Mouse (Mus musculus) heart, adult 2 months (tissue): ENCODE data around the gene Smim27. TPM values are rescaled to one million over a fixed set of nuclear protein-coding genes. Genes with fewer than 3 reads are reported as not detected.

Experiments used
- DNase-seq, 2 experiments: peaks; one replicate each; pipeline ENCODE4 v3.0.0; 2021
- H3K27ac ChIP-seq: fragments of 200-600 bp; 2 replicates; pipeline ENCODE4 v1.8.1; 2022
- H3K27me3 ChIP-seq: fragments of 200-500 bp; 2 replicates; pipeline ENCODE4 v1.6.1; 2012; ENCODE audit warnings: mild to moderate bottlenecking, low read length, inconsistent platforms, mixed read lengths; ENCODE audit not compliant: control insufficient read depth, insufficient read depth
- H3K36me3 ChIP-seq: fragments of 200-500 bp; 2 replicates; pipeline ENCODE4 v1.6.1; 2012; ENCODE audit warnings: low read length, inconsistent platforms; ENCODE audit not compliant: control insufficient read depth, insufficient read depth
- H3K4me1 ChIP-seq: fragments of 200-500 bp; 2 replicates; pipeline ENCODE4 v1.6.1; 2011; ENCODE audit warnings: low read length; ENCODE audit not compliant: control insufficient read depth, insufficient read depth
- H3K4me3 ChIP-seq: fragments of 200-600 bp; 2 replicates; pipeline ENCODE4 v1.8.1; 2022
- H3K79me2 ChIP-seq: fragments of 200-500 bp; replicated peaks from 2 replicates; pipeline ENCODE4 v1.6.1; 2012; ENCODE audit warnings: mild to moderate bottlenecking, inconsistent platforms, low read length, moderate library complexity, mixed read lengths; ENCODE audit not compliant: control insufficient read depth, insufficient read depth
- H3K9ac ChIP-seq: fragments of 200-500 bp; 2 replicates; pipeline ENCODE4 v1.6.1; 2012; ENCODE audit warnings: low read depth, mild to moderate bottlenecking, control low read depth, inconsistent platforms, low read length, mixed read lengths
- CTCF ChIP-seq: fragments of 200-600 bp; IDR thresholded peaks from 2 replicates; pipeline ENCODE4 v1.8.1; 2022; ENCODE audit warnings: antibody characterized with exemption, mild to moderate bottlenecking, moderate library complexity
- EP300 ChIP-seq: fragments of 200-500 bp; IDR thresholded peaks from 2 replicates; pipeline ENCODE4 v1.6.1; 2011; ENCODE audit warnings: low read depth, low read length, control low read depth; ENCODE audit not compliant: insufficient read depth
- POLR2A ChIP-seq: fragments of 200-500 bp; IDR thresholded peaks from 2 replicates; pipeline ENCODE4 v1.6.1; 2011; ENCODE audit warnings: mild to moderate bottlenecking, low read depth, low read length, control low read depth; ENCODE audit not compliant: insufficient read depth
- WGBS: fragments of 180-500 bp; shearing (Covaris S2); methylation state at CpG from one replicate; pipeline ENCODE4 v1.1.7; 2018; 5-methylcytosine and 5-hydroxymethylcytosine counted together
- intact Hi-C: fragments of 180-260 bp; cut with DNase I; formaldehyde crosslinking; loops from one replicate; pipeline ENCODE4 v1.15.1; 2025
- polyA plus RNA-seq: library from polyadenylated mRNA; depleted of rRNA; stranded (reverse); fragments of >200 nt; gene quantifications from 2 replicates; pipeline ENCODE4 v1.2.3, GENCODE M21; 2012
- total RNA-seq, 2 experiments: library from RNA; stranded (reverse); gene quantifications; 2 replicates each; pipeline ENCODE4 v1.2.3; 2021

Gene Smim27
- total and polyA plus RNA-seq, 3 experiments = 18.1 to 46.7 (median 42.6) TPM

DNA sequence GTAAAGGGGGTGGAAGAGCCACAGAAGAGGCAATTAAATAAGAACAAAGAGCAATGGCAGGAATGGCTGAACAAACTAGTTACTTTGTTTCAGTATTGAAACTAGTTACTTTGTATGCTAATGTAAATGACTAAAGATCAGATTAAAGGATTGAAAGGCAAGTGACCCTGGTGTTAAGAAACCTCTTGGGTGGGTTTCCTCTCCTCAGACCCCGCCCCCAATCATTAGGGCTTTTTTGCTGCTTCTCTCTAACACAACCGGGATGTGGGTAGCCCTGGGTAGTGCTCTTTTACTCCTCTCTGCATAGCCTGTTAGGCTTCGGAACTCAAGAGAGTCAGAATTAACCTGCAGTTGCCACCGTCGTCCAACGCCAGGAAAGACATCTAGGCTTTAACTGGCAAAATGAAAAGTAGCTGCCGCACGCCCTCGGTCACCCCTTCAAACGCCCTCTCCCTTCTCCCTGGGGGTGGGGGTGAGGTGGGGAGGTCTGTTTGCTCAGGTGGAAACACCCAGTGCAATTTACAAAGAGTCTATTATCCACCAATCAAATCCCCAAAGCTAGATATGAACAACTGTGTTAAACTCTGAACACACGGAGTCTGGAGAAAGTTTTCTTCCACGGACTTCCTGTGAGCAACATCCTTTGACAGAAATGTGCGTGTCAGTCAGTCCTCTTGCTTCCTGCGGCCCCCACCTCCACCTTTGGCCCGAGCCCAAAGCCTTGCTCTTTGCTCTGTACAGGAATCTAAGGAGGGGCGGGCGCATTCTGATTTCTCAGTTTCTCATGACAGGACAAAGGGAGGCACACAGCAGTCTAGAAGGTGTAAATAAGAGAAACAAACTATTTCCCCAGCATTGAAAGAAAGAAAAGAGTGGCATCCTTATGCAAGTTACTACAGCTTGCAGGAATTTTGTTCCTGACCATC lies 30.6 kb upstream of the Smim27 start:
- DNase-seq = peak; percentile 74 to 78
- TF ChIP-seq POLR2A = no peak
- no peak for TF ChIP-seq CTCF
- TF ChIP-seq EP300 = no peak
- Histone ChIP-seq H3K27ac (peak overlapping the region; percentile 89), H3K4me1 (peaks cover 3% of the 10 kb centered on the region), H3K79me2 (no peaks in the 10 kb centered on the region), H3K9ac (peak overlapping the region; percentile 81), H3K27me3 (no peaks in the 10 kb centered on the region), H3K36me3 (no peaks in the 10 kb centered on the region; the same call in 1 of the 2 replicates), H3K4me3 (peak overlapping the region; percentile 60)
- WGBS = 1% methylated on average over 17 of the region's 17 CpGs
- intact Hi-C loops = loop anchor here (2.0 kb wide), 1 partner anchor 30 kb away; the partner anchor contains the start of genes Smim27 and Topors

DNA sequence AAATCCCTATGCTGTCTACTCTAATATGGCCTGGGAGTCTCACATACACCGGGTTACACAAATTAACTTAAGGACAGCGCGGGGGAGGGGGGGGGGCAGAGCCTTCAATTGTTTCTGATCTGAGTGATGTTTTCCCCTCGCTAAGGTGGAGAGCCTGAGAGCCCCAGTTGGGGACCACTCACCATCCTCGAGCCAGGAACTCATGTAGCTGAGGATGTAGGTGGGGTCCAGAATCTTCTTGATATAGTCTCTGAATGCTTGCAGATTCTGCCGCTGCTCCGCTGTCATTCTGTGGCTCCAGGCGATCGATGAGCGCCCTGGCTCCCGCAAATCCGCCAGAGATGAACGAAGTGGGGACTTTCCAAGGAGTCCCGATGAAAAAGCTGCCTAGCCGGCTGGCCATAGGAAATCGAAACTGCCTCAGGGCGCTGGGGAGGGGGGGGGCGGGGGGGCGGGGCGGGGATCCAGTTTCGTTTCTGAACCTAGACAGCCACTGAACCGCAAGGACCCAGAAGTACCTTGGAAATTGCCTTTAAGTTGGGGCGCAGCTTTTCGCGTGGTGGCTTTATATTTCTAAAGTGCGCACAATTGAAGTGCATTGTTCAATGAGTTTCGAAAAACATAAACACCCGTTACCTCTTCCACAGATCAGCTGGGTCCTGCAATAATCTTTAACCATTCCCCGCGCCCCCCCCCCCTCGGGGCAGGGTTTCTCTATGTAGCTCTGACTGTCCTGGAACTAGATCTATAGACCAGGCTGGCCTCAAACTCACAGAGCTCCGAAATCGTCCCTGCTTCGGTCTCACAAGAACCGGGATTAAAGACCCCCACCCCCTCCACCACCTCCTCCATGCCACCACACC lies 29.7 kb upstream of the Smim27 start, which contains the start of gene Ddx58:
Ddx58 (minus strand) TSS at position 420 of the 863 bp plus-strand sequence.
- Histone ChIP-seq H3K9ac (peak within 1 kb of the TSS; percentile 81), H3K36me3 (no peaks in the 10 kb centered on the region; the same call in 1 of the 2 replicates), H3K27ac (peak within 1 kb of the TSS; percentile 89), H3K4me1 (peaks cover 3% of the 10 kb centered on the region), H3K27me3 (no peaks in the 10 kb centered on the region), H3K4me3 (peak within 1 kb of the TSS; percentile 60), H3K79me2 (no peaks in the 10 kb centered on the region)
- 2% methylated on average over 35 of the region's 35 CpGs for WGBS
- TF ChIP-seq CTCF (no peak), POLR2A (peak; percentile 59; the same call in 1 of the 2 replicates), EP300 (no peak)
- intact Hi-C loops = loop anchor here (2.0 kb wide), 1 partner anchor 29 kb away; the partner anchor contains the start of genes Smim27 and Topors
- peak; percentile 59 to 72 for DNase-seq

DNA sequence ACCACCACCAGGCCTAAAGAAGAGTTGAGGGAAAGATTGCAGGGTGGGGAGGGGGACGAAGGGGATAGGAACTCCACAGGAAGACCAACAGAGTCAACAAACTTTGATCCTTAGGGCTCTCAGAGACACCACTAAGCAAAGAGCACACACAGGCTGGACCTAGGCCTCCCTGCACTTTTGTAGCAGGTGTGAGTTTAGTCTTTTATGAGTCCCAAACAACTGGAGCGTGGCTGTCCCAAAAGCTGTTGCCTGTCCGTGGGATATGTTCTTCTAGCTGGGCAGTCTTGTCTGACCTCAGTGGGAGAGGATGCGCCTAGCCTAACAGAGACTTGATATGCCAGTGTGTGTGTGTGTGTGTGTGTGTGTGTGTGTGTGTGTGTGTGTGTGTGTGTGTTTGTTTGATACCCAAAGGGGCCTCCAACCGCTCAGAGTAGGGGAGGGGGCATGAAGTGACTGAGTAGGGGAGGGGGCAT lies 29.1 kb upstream of the Smim27 start:
- H3K27me3 ChIP-seq = no peaks in the 10 kb centered on the region
- 59% methylated on average over 5 of the region's 5 CpGs for WGBS
- intact Hi-C loops = no loop called here
- H3K4me3 ChIP-seq = no peak overlapping the region; the same call in 1 of the 2 replicates
- no peak overlapping the region; the same call in 1 of the 2 replicates for H3K27ac ChIP-seq
- DNase-seq = peak in 1 of 2 experiments; percentile 7
- no peaks in the 10 kb centered on the region for H3K79me2 ChIP-seq
- peaks cover 3% of the 10 kb centered on the region for H3K4me1 ChIP-seq
- no peaks in the 10 kb centered on the region; the same call in 1 of the 2 replicates for H3K36me3 ChIP-seq
- H3K9ac ChIP-seq = peak overlapping the region; percentile 64
- TF ChIP-seq POLR2A (no peak), CTCF (no peak), EP300 (no peak)

DNA sequence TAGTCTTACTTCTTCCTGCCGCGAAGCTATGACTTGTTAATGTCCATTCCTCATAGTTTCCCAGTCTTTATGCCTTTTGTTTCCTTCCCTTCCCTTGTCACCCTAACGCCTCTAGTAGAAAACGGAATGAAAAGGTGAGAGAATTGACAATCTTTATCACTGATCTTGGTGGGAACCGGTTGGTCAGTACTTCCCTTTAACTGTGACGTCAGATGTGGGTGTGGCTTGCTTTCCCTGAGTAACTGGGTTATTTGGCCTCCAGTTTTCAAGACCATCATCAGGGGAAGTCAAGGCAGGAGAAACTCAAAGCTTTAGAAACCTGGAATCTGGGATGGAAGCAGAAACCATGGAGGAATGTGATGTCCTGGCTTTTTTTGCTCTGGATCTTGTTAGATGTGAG lies 27.5 kb upstream of the Smim27 start:
- Histone ChIP-seq H3K4me3 (no peak overlapping the region), H3K36me3 (no peaks in the 10 kb centered on the region; the same call in 1 of the 2 replicates), H3K27me3 (no peaks in the 10 kb centered on the region), H3K79me2 (no peaks in the 10 kb centered on the region), H3K27ac (no peak overlapping the region), H3K9ac (no peak overlapping the region), H3K4me1 (peaks cover 3% of the 10 kb centered on the region)
- no peak for TF ChIP-seq EP300
- TF ChIP-seq POLR2A = no peak
- TF ChIP-seq CTCF = no peak
- intact Hi-C loops = no loop called here
- no peak for DNase-seq
- 50% methylated on average over 6 of the region's 6 CpGs for WGBS

DNA sequence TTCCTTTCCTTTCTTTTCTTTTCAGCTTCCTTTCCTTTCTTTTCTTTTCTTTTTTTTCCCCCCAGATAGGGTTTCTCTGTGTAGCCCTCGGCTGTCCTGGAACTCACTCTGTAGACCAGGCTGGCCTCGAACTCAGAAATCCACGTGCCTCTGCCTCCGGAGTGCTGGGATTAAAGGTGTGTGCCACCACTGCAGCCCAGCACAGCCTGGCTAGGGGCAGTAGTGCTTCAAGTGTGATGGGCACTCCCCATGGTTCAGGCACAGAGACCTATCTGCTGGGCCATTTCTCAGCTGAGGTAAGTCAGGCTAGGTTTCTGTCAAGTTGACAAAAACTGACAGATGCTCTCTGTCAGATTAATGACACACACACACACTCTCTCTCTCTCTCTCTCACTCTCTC lies 26.4 kb upstream of the Smim27 start:
- H3K4me3 ChIP-seq = no peak overlapping the region
- no peak for TF ChIP-seq EP300
- TF ChIP-seq CTCF = no peak
- no peak for TF ChIP-seq POLR2A
- H3K27ac ChIP-seq = no peak overlapping the region
- no peak for DNase-seq
- no peaks in the 10 kb centered on the region for H3K36me3 ChIP-seq
- H3K79me2 ChIP-seq = no peaks in the 10 kb centered on the region
- no peak overlapping the region for H3K9ac ChIP-seq
- 83% methylated on average over 4 of the region's 4 CpGs for WGBS
- peaks cover 3% of the 10 kb centered on the region for H3K4me1 ChIP-seq
- no peaks in the 10 kb centered on the region for H3K27me3 ChIP-seq
- intact Hi-C loops = no loop called here
